Mouse (Mus musculus): ENCODE data around the gene Gpc3. TPM values are rescaled to one million over a fixed set of nuclear protein-coding genes. Genes with fewer than 3 reads are reported as not detected.
"Not testable (repeated sequence)": the region's sequence is repeated elsewhere in the genome, so short reads cannot be mapped to it uniquely, and the experiment has no call there.

Gene Gpc3
- total and polyA plus RNA-seq, 3 experiments: 0.11 TPM; not detected in 2

- ATAC-seq (ENCODE audit: extremely low read depth, insufficient number of reproducible peaks, low FRiP score, poor library complexity, severe bottlenecking): no peak
- no peaks in the 10 kb centered on the region for H3K36me3 ChIP-seq (replicated peaks)
- no peak for DNase-seq (ENCODE audit: low spot score)
- no peaks in the 10 kb centered on the region for H3K4me1 ChIP-seq (ENCODE audit: insufficient read depth, low read depth, low read length)
- H3K27me3 ChIP-seq (ENCODE audit: insufficient read depth, low read length): 0 out of 2 replicates have a peak, but pooled peaks cover 2% of the 10 kb centered on the region
- TF ChIP-seq GATA2 (IDR thresholded peaks at IDR 0.05; ENCODE audit: borderline replicate concordance, low read depth, low read length): no peak
- H3K4me3 ChIP-seq (ENCODE audit: low read depth, low read length): no peak overlapping the region
- H3K9me3 ChIP-seq (replicated peaks): no peaks in the 10 kb centered on the region
Measured at GRCm38 (mm10) chrX:52273016-52273415, 340.7 kb downstream of the Gpc3 start.

DNA sequence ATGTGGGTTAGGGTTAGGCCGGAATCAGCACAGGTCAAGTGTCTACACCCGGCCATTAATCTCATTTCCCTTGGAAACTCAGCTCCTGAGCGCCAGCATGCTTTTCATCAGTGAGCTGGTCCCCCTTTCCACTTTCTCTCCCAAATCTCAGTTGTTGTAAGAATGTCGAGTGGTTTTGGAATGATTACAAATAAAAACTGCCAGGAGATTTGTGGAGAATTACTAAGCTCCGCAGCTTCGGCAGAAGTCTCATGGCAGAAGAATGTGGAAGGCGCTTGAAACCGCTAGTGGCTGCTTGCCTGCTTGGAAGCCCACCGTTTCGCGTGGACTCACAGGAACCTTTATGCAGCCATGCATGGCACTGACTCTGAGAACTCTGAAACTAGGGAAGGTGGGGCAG is 351.8 kb downstream of the Gpc3 start:
- no peaks in the 10 kb centered on the region for H3K9me3 ChIP-seq (replicated peaks)
- no peak for ATAC-seq (ENCODE audit: extremely low read depth, insufficient number of reproducible peaks, low FRiP score, poor library complexity, severe bottlenecking)
- TF ChIP-seq TAL1 (conservative IDR thresholded peaks at IDR 0.05; ENCODE audit: low read depth, low read length): no peak
- TF ChIP-seq CTCF (IDR thresholded peaks at IDR 0.05; ENCODE audit: low read depth, low read length): no peak
- TF ChIP-seq GATA1 (IDR thresholded peaks at IDR 0.05; ENCODE audit: borderline replicate concordance, low read length): no peak
- TF ChIP-seq GATA2 (IDR thresholded peaks at IDR 0.05; ENCODE audit: borderline replicate concordance, low read depth, low read length): no peak
- no peak for TF ChIP-seq POLR2AphosphoS5 (IDR thresholded peaks at IDR 0.05; ENCODE audit: insufficient replicate concordance, low read depth, low read length)
- H3K4me1 ChIP-seq (ENCODE audit: insufficient read depth, low read depth, low read length): no peaks in the 10 kb centered on the region
- no peaks in the 10 kb centered on the region for H3K36me3 ChIP-seq (replicated peaks)
- no peak for DNase-seq (ENCODE audit: low spot score)
- no peak overlapping the region for H3K4me3 ChIP-seq (ENCODE audit: low read depth, low read length)
- 0 out of 2 replicates have a peak, but pooled peaks cover 2% of the 10 kb centered on the region for H3K27me3 ChIP-seq (ENCODE audit: insufficient read depth, low read length)

DNA sequence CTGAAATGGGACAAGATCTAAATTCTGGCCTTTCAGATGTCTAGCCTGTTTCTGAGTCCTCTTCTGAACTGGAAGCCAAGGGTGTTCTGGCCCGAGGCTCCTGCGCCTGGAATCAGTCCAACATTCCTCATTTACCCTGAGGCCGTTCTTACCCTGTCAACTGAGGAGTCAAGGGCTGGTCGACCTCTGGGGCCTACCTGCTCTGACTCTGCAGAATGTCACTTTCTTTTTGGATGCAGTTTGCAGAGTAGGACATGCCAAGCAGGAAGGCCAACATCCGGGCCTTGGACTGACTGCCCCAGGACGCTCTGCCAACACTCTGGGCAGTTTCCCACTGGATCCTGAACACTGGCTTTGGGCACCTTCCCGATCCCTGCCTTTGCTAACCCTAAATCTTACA is 352.2 kb downstream of the Gpc3 start:
- Histone ChIP-seq H3K9me3 (replicated peaks) (no peaks in the 10 kb centered on the region), H3K36me3 (replicated peaks) (no peaks in the 10 kb centered on the region), H3K4me1 (ENCODE audit: insufficient read depth, low read depth, low read length) (no peaks in the 10 kb centered on the region), H3K27me3 (ENCODE audit: insufficient read depth, low read length) (0 out of 2 replicates have a peak, but pooled peaks cover 2% of the 10 kb centered on the region), H3K4me3 (ENCODE audit: low read depth, low read length) (no peak overlapping the region)
- no peak for TF ChIP-seq GATA2 (IDR thresholded peaks at IDR 0.05; ENCODE audit: borderline replicate concordance, low read depth, low read length)
- no peak for TF ChIP-seq TAL1 (conservative IDR thresholded peaks at IDR 0.05; ENCODE audit: low read depth, low read length)
- DNase-seq (ENCODE audit: low spot score) (no peak), ATAC-seq (ENCODE audit: extremely low read depth, insufficient number of reproducible peaks, low FRiP score, poor library complexity, severe bottlenecking) (no peak)

DNA sequence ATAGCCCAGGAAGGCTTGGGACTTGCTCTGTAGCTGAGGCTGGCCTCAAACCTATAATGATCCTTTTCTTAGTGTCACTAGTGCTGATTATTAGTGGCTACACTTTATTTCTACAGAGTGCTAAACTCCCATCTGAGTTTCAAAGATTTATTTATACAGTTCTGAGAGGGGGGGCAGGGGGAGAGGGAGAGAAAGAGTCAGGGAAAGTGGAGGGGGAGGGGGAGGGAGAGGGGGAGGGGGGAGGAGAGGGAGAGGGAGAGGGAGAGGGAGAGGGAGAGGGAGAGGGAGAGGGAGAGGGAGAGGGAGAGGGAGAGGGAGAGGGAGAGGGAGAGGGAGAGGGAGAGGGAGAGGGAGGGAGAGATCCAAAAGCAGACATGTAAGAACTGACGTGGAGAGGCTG is 354.0 kb downstream of the Gpc3 start:
- H3K9me3 ChIP-seq (replicated peaks); H3K27me3 ChIP-seq (ENCODE audit: insufficient read depth, low read length); H3K4me1 ChIP-seq (ENCODE audit: insufficient read depth, low read depth, low read length); H3K36me3 ChIP-seq (replicated peaks); DNase-seq (ENCODE audit: low spot score); H3K4me3 ChIP-seq (ENCODE audit: low read depth, low read length); ATAC-seq (ENCODE audit: extremely low read depth, insufficient number of reproducible peaks, low FRiP score, poor library complexity, severe bottlenecking): not testable (repeated sequence)

GRCm38 (mm10) chrX:52254526-52254925 is 359.2 kb downstream of the Gpc3 start:
- TF ChIP-seq CTCF (IDR thresholded peaks at IDR 0.05; ENCODE audit: low read depth, low read length) (no peak), POLR2AphosphoS5 (IDR thresholded peaks at IDR 0.05; ENCODE audit: insufficient replicate concordance, low read depth, low read length) (no peak), TAL1 (conservative IDR thresholded peaks at IDR 0.05; ENCODE audit: low read depth, low read length) (no peak), GATA2 (IDR thresholded peaks at IDR 0.05; ENCODE audit: borderline replicate concordance, low read depth, low read length) (no peak), GATA1 (IDR thresholded peaks at IDR 0.05; ENCODE audit: borderline replicate concordance, low read length) (no peak)
- DNase-seq (ENCODE audit: low spot score) (no peak), ATAC-seq (ENCODE audit: extremely low read depth, insufficient number of reproducible peaks, low FRiP score, poor library complexity, severe bottlenecking) (no peak)
- Histone ChIP-seq H3K27me3 (ENCODE audit: insufficient read depth, low read length) (no peaks in the 10 kb centered on the region), H3K4me1 (ENCODE audit: insufficient read depth, low read depth, low read length) (no peaks in the 10 kb centered on the region), H3K4me3 (ENCODE audit: low read depth, low read length) (no peak overlapping the region), H3K36me3 (replicated peaks) (no peaks in the 10 kb centered on the region), H3K9me3 (replicated peaks) (no peaks in the 10 kb centered on the region)

DNA sequence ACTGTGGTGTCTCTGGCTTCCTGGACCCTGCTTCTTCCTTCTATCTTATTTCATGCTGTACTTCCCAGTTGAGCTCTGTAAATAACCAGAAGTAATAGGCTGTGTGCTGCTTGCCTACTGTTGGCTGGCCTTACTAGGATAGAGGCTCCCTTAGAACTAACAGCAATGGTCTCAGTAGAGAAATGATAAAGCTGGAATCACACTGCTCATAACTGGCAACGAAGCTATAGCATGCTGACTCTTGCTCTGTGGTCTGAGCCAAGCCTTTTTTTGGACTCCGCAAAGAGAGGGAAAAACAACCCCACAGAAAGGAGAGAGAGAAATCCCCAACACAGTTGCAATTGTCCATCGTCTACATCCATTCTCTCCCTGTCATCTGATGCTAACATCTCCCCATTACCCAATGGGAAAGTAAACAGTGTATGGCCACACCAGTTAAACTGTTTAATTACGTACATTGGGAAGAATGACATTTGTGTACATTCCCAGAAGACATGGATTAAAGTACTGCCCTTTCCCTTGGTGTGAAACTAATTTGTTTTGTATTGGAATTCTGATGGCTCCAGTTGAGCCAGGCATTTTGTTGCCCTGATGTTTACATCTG is 368.0 kb downstream of the Gpc3 start:
- Histone ChIP-seq H3K4me1 (ENCODE audit: insufficient read depth, low read depth, low read length) (no peaks in the 10 kb centered on the region), H3K4me3 (ENCODE audit: low read depth, low read length) (no peak overlapping the region), H3K27me3 (ENCODE audit: insufficient read depth, low read length) (no peaks in the 10 kb centered on the region), H3K9me3 (replicated peaks) (no peaks in the 10 kb centered on the region), H3K36me3 (replicated peaks) (no peaks in the 10 kb centered on the region)
- no peak for DNase-seq (ENCODE audit: low spot score)
- no peak for TF ChIP-seq GATA1 (IDR thresholded peaks at IDR 0.05; ENCODE audit: borderline replicate concordance, low read length)
- no peak for TF ChIP-seq TAL1 (conservative IDR thresholded peaks at IDR 0.05; ENCODE audit: low read depth, low read length)
- no peak for TF ChIP-seq POLR2AphosphoS5 (IDR thresholded peaks at IDR 0.05; ENCODE audit: insufficient replicate concordance, low read depth, low read length)
- TF ChIP-seq CTCF (IDR thresholded peaks at IDR 0.05; ENCODE audit: low read depth, low read length): no peak
- TF ChIP-seq GATA2 (IDR thresholded peaks at IDR 0.05; ENCODE audit: borderline replicate concordance, low read depth, low read length): no peak
- no peak for ATAC-seq (ENCODE audit: extremely low read depth, insufficient number of reproducible peaks, low FRiP score, poor library complexity, severe bottlenecking)

DNA sequence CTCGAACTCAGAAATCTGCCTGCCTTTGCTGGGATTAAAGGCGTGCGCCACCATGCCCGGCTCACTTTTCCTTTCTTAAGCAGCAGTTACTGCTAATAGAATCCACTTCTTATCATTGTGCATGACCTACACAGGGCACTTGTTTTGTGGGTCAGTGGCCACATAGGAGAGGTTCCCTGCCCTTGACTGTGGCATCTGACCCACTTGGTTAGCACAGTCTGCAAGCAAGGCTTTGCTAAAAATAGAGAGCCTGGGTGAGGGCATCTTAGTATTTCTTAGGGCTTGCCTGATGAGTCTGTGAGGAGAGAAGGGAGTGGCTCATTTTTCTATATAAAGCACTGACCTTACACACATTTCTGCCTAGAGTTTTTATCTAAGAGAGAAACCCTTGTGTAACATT is 376.3 kb downstream of the Gpc3 start:
- TF ChIP-seq GATA1 (IDR thresholded peaks at IDR 0.05; ENCODE audit: borderline replicate concordance, low read length) (no peak), TAL1 (conservative IDR thresholded peaks at IDR 0.05; ENCODE audit: low read depth, low read length) (no peak), POLR2AphosphoS5 (IDR thresholded peaks at IDR 0.05; ENCODE audit: insufficient replicate concordance, low read depth, low read length) (no peak), GATA2 (IDR thresholded peaks at IDR 0.05; ENCODE audit: borderline replicate concordance, low read depth, low read length) (no peak), CTCF (IDR thresholded peaks at IDR 0.05; ENCODE audit: low read depth, low read length) (no peak)
- ATAC-seq (ENCODE audit: extremely low read depth, insufficient number of reproducible peaks, low FRiP score, poor library complexity, severe bottlenecking) (no peak), DNase-seq (ENCODE audit: low spot score) (no peak)
- no peak overlapping the region for H3K4me3 ChIP-seq (ENCODE audit: low read depth, low read length)
- no peaks in the 10 kb centered on the region for H3K4me1 ChIP-seq (ENCODE audit: insufficient read depth, low read depth, low read length)
- H3K9me3 ChIP-seq (replicated peaks): no peaks in the 10 kb centered on the region
- no peaks in the 10 kb centered on the region for H3K27me3 ChIP-seq (ENCODE audit: insufficient read depth, low read length)
- H3K36me3 ChIP-seq (replicated peaks): no peaks in the 10 kb centered on the region
